Mouse (Mus musculus): ENCODE results near the gene Ints6. TPM values are rescaled to one million over a fixed set of nuclear protein-coding genes. Genes with fewer than 3 reads are reported as not detected.
"Not testable (repeated sequence)": the region's sequence is repeated elsewhere in the genome, so short reads cannot be mapped to it uniquely, and the experiment has no call there.

Ints6 gene
- polyA plus RNA-seq, 1 experiment from 2014 or later: 22.9 TPM

DNA sequence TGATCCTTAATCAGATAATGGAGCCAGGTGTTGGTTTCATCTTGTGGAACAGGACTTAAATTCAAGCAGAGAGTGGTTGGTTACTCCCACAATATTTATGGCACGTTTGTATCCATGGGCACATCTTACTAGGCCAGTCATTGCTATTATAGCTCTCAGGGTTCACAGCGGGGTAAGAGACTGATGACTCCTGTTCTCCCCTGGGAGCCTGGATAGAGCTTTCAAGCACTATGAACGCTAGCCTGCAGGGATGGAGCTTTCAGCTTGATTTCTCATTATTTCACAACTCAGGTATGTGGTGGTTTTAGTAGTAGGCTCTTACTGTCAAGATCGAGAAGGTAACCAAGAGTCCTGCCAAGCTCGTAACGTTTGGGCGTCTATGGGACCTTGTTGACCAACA is 105.0 kb downstream of the Ints6 start:
- H3K9ac ChIP-seq: no peak overlapping the region

DNA sequence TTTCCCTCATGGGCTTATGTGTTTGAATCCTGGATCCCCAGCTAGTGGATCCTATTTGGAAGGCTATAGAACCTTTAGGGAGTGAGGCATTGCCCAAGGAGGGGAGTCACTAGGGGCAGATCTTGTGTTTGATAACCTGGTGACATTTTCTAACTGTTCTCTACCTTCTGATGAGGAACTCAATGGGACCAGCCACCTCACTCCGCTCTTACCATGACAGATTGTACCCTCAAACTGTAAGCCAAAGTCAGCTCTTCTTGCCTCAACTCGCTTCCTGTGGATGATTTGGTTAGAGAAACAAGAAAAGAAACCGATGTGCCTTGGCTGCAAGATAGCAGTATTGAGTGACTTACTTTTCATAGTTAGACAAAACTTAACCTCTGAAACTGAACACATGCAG is 109.2 kb downstream of the Ints6 start:
- H3K36me3 ChIP-seq: no peaks in the 10 kb centered on the region
- no peak for ATAC-seq (ENCODE audit: insufficient number of reproducible peaks, low FRiP score)
- H3K9ac ChIP-seq: no peak overlapping the region
- no peaks in the 10 kb centered on the region for H3K4me1 ChIP-seq (replicated peaks)
- WGBS: 81% methylated on average over 3 of the region's 3 CpGs
- no peak overlapping the region for H3K4me2 ChIP-seq
- H3K27me3 ChIP-seq (replicated peaks): no peaks in the 10 kb centered on the region
- H3K4me3 ChIP-seq: no peak overlapping the region
- no peaks in the 10 kb centered on the region; the same call in 1 of the 2 replicates for H3K9me3 ChIP-seq (replicated peaks)
- H3K27ac ChIP-seq (ENCODE audit: poor library complexity, severe bottlenecking): no peak overlapping the region

More for the DNA sequence above, 105.0 kb downstream of the Ints6 start:
- Histone ChIP-seq H3K9me3 (replicated peaks) (no peaks in the 10 kb centered on the region), H3K36me3 (no peaks in the 10 kb centered on the region), H3K27ac (ENCODE audit: poor library complexity, severe bottlenecking) (no peak overlapping the region), H3K4me1 (replicated peaks) (no peaks in the 10 kb centered on the region), H3K4me2 (no peak overlapping the region), H3K27me3 (replicated peaks) (no peaks in the 10 kb centered on the region), H3K4me3 (no peak overlapping the region)
- ATAC-seq (ENCODE audit: insufficient number of reproducible peaks, low FRiP score): no peak
- WGBS: 83% methylated on average over 7 of the region's 7 CpGs

DNA sequence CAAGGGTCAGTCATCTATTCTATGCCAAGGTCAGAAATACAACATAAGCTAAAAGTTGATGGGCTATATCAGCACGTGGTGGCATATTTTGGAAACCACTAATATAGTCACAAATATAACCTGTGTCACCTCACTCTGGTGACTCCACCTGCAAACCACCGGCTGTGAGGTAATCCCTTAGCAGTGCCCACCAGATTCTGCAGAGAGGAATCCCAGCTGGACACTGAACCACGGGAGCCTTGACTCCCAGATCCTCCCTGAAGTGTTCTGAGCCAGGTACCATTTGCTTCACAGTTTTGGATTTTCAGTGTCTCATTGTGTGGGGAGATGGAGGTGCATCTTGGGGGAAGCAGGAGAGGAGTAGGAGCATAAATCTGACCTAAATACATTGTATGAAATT is 110.6 kb downstream of the Ints6 start:
- WGBS: 70% methylated on average over 3 of the region's 3 CpGs
- Histone ChIP-seq H3K9me3 (replicated peaks) (no peaks in the 10 kb centered on the region; the same call in 1 of the 2 replicates), H3K9ac (no peak overlapping the region), H3K27me3 (replicated peaks) (no peaks in the 10 kb centered on the region), H3K4me2 (no peak overlapping the region), H3K36me3 (no peaks in the 10 kb centered on the region), H3K27ac (ENCODE audit: poor library complexity, severe bottlenecking) (no peak overlapping the region), H3K4me3 (no peak overlapping the region), H3K4me1 (replicated peaks) (no peaks in the 10 kb centered on the region)
- no peak for ATAC-seq (ENCODE audit: insufficient number of reproducible peaks, low FRiP score)

DNA sequence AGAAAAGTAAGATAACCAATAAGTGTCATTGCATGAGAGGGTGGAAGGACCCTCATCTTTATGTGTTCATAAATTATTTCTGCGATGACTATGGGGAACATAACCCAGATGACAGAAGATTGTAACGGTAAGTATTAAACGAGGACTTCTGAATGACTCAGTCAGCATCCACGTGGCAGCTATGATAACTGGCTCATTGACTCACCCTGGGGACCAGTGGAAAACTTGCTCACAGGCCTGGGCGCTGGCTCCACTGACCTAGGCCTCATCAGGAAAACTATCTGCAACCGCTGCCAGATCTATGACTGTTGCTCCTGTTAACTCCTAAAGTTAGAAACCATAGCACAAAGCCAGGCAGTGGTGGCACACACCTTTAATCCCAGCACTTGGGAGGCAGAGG is 112.6 kb downstream of the Ints6 start:
- ATAC-seq (ENCODE audit: insufficient number of reproducible peaks, low FRiP score): no peak
- Histone ChIP-seq H3K27ac (ENCODE audit: poor library complexity, severe bottlenecking) (no peak overlapping the region), H3K9me3 (replicated peaks) (no peaks in the 10 kb centered on the region; the same call in 1 of the 2 replicates), H3K36me3 (no peaks in the 10 kb centered on the region), H3K4me2 (no peak overlapping the region), H3K9ac (no peak overlapping the region), H3K4me1 (replicated peaks) (no peaks in the 10 kb centered on the region), H3K4me3 (no peak overlapping the region), H3K27me3 (replicated peaks) (no peaks in the 10 kb centered on the region)
- WGBS: 81% methylated on average over 6 of the region's 6 CpGs

DNA sequence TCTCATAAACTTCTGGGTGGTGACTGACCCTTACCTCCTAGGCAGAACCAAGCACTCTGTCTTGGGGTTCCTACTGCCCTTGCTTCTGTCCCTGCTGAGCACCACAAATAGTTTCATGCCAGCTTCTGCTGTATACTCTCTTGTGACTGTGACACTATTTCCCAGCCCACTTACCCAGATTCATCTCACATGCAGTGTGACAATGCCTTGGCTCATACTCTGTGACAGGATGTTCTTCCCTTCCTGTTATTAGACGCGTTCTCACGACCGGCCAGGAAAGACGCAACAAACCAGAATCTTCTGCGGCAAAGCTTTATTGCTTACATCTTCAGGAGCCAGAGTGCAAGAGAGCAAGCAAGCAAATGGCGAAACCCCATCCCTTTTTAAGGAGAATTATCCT is 118.6 kb downstream of the Ints6 start:
- WGBS: 73% methylated on average over 6 of the region's 7 CpGs
- H3K4me3 ChIP-seq; H3K27ac ChIP-seq (ENCODE audit: poor library complexity, severe bottlenecking); H3K4me1 ChIP-seq (replicated peaks); ATAC-seq (ENCODE audit: insufficient number of reproducible peaks, low FRiP score); H3K36me3 ChIP-seq; H3K27me3 ChIP-seq (replicated peaks); H3K9me3 ChIP-seq (replicated peaks); H3K9ac ChIP-seq; H3K4me2 ChIP-seq: not testable (repeated sequence)

DNA sequence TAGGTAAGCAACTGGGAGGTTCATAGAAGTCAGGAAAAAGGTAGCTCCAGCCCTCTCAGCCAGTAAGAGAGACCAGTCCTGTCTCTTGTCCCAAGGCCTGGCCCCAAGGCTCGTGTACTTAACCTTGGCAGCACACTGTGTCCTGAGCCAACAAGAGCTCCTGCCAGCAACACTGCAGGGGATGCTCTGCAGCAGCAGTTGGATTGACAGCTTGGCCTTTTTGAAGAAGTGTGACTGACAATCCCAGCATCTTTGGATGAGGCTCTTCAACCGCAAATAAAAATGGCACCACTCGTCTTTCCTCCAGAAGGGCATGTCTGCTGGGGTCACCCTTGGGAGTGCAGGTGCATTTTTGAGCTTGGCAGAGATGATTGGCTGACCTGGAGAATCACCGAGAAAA is 120.6 kb downstream of the Ints6 start:
- WGBS: 56% methylated on average over 4 of the region's 4 CpGs
- Histone ChIP-seq H3K4me1 (replicated peaks) (0 out of 2 replicates have a peak, but pooled peaks cover 5% of the 10 kb centered on the region), H3K4me3 (no peak overlapping the region), H3K9me3 (replicated peaks) (no peaks in the 10 kb centered on the region), H3K27ac (ENCODE audit: poor library complexity, severe bottlenecking) (no peak overlapping the region), H3K4me2 (no peak overlapping the region), H3K9ac (no peak overlapping the region), H3K36me3 (no peaks in the 10 kb centered on the region), H3K27me3 (replicated peaks) (no peaks in the 10 kb centered on the region)
- no peak for ATAC-seq (ENCODE audit: insufficient number of reproducible peaks, low FRiP score)

DNA sequence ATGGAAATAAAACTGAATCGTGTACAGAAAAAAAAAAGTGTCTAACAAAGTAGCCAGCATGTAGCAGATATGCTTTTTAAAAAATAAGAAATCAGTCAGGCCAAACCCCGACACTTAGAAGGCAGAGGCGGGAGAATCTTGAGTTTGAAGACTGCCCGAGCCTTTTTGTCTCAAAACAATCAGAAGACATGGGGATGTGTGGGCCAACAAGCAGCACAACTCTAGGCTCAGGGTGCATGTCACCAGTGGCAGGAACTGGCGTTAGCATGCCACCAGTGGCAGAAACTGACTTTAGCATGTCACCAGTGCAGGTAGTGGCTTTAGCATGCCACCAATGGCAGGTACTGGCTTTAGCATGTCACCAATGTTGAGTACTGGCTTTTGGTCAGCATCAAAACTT is 121.4 kb downstream of the Ints6 start:
- 80% methylated on average over 5 of the region's 5 CpGs for WGBS

DNA sequence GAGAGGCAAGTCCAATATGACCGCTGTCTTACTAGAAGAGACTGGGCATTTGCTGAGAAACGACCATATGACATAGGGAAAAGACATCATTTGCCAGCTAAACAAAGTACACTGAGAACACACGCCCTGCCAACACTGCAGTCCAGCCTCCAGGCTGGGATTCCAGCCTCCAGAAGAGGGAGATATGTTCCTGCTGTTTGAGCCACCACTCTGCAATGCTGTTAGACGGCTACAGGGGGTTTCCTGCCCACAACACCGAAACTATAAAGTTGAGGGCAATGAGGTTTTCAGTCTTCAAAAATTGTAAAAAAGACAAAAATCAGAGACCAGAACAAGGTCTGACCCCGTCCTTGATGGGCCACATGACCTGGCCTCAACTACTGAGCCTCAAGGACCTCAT is 121.9 kb downstream of the Ints6 start:
- Histone ChIP-seq H3K4me3 (no peak overlapping the region), H3K27me3 (replicated peaks) (no peaks in the 10 kb centered on the region), H3K36me3 (no peaks in the 10 kb centered on the region), H3K9me3 (replicated peaks) (no peaks in the 10 kb centered on the region), H3K4me2 (no peak overlapping the region), H3K4me1 (replicated peaks) (0 out of 2 replicates have a peak, but pooled peaks cover 5% of the 10 kb centered on the region), H3K9ac (no peak overlapping the region), H3K27ac (ENCODE audit: poor library complexity, severe bottlenecking) (no peak overlapping the region)
- WGBS: 60% methylated on average over 6 of the region's 6 CpGs
- no peak for ATAC-seq (ENCODE audit: insufficient number of reproducible peaks, low FRiP score)

More for the DNA sequence above, 121.4 kb downstream of the Ints6 start:
- Histone ChIP-seq H3K4me2 (no peak overlapping the region), H3K9ac (no peak overlapping the region), H3K27ac (ENCODE audit: poor library complexity, severe bottlenecking) (no peak overlapping the region), H3K36me3 (no peaks in the 10 kb centered on the region), H3K9me3 (replicated peaks) (no peaks in the 10 kb centered on the region), H3K27me3 (replicated peaks) (no peaks in the 10 kb centered on the region), H3K4me1 (replicated peaks) (0 out of 2 replicates have a peak, but pooled peaks cover 5% of the 10 kb centered on the region), H3K4me3 (no peak overlapping the region)
- ATAC-seq (ENCODE audit: insufficient number of reproducible peaks, low FRiP score): no peak

DNA sequence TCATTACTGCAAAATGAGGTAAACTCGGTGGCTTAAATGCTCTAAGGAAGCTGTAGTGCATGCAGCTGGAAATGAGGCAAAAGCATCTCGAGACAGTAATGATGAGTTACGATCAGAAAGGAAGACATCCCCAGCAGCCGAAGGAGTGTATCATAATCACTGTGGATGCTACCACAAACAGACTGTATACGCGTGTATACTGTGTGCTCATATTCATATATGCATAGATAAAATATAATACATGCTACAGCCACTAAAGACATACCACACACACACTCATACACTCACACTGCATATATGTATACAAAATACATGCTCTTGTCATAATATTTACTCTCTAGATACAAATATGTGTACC is 122.6 kb downstream of the Ints6 start:
- 65% methylated on average over 6 of the region's 6 CpGs for WGBS
- Histone ChIP-seq H3K9me3 (replicated peaks) (no peaks in the 10 kb centered on the region), H3K9ac (no peak overlapping the region), H3K4me2 (no peak overlapping the region), H3K36me3 (no peaks in the 10 kb centered on the region), H3K4me3 (no peak overlapping the region), H3K27ac (ENCODE audit: poor library complexity, severe bottlenecking) (no peak overlapping the region), H3K4me1 (replicated peaks) (0 out of 2 replicates have a peak, but pooled peaks cover 5% of the 10 kb centered on the region), H3K27me3 (replicated peaks) (no peaks in the 10 kb centered on the region)
- no peak for ATAC-seq (ENCODE audit: insufficient number of reproducible peaks, low FRiP score)

DNA sequence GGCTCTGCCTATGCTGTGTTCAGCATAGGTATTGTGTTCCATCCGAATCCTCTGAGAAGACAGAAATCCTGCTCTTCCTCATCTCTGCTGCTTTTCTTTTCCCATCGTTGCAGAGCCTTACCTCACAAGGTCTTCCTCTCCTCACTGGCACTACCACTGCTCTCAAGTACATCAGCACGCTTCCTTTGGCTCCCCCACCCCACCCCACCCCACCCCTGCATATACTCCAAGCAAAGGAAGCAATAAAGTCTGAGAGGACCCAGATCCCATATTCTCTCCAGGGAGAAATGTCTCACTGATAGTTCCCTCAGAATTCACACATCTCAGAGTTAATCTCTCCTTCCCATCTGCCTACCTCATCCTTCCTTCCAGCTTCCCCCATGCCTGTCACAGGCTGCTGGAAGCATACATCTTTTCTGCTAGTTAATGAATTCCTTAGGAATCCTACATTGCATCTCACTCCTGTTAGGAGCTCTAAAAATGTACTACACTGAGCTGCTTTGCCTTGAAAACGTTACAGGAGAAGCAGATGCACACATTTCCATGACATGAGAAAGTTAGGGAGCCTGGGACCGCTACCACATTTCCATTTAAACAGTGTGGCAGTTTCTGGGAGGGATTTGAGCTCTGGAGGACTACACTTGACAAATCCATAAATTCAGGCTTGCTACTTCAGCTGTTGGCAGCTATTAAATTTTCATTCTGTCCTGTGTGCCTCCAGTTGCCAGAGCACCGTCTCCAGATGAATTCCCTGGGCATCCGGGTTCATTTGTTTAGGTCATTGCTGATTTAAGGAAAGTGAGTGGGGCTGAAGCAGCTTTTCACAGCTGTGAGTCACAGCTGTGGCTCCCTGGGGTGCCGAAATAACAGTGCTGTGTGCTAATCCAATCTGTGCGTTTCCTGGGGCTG is 123.3 kb downstream of the Ints6 start:
- no peak overlapping the region for H3K9ac ChIP-seq
- H3K27ac ChIP-seq (ENCODE audit: poor library complexity, severe bottlenecking): no peak overlapping the region
- WGBS: 27% methylated on average over 9 of the region's 9 CpGs
- no peak overlapping the region for H3K4me2 ChIP-seq
- H3K4me1 ChIP-seq (replicated peaks): 0 out of 2 replicates have a peak, but pooled peaks cover 5% of the 10 kb centered on the region
- no peak for ATAC-seq (ENCODE audit: insufficient number of reproducible peaks, low FRiP score)
- no peaks in the 10 kb centered on the region for H3K36me3 ChIP-seq
- no peak overlapping the region for H3K4me3 ChIP-seq
- H3K9me3 ChIP-seq (replicated peaks): no peaks in the 10 kb centered on the region
- no peaks in the 10 kb centered on the region for H3K27me3 ChIP-seq (replicated peaks)

DNA sequence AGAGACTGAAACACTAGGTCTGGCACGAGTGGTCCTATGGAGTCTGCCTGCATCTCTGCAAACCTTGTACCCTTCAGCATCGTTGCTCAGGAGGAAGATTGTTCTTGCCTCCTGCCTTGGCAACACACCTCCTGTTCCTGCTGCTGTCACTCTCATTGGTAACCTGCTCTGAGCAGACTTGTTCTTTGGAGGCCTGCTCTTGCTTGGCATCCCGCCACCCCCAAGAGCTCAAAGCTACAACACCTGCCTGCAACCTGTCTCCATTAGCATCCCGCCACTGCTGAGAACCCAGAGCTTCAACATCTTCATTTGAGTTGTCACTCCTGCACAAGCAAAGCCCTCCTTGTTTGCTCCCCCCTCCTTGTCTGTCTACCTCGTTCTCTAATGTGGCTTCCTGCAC is 133.0 kb downstream of the Ints6 start:
- no peak for ATAC-seq (ENCODE audit: insufficient number of reproducible peaks, low FRiP score)
- Histone ChIP-seq H3K9me3 (replicated peaks) (peaks cover 6% of the 10 kb centered on the region), H3K9ac (no peak overlapping the region), H3K36me3 (no peaks in the 10 kb centered on the region), H3K27ac (ENCODE audit: poor library complexity, severe bottlenecking) (no peak overlapping the region), H3K4me3 (no peak overlapping the region), H3K4me2 (no peak overlapping the region), H3K27me3 (replicated peaks) (no peaks in the 10 kb centered on the region), H3K4me1 (replicated peaks) (no peaks in the 10 kb centered on the region)
- WGBS: 81% methylated on average over 5 of the region's 5 CpGs

Measured in heart, embryonic 12.5 days (tissue).